Mouse (Mus musculus): ENCODE results near the gene Fanci. TPM values are rescaled to one million over a fixed set of nuclear protein-coding genes. Genes with fewer than 3 reads are reported as not detected.

Fanci gene
- polyA plus RNA-seq, 1 experiment from 2014 or later = 24.0 TPM

GRCm38 (mm10) chr7:79393924-79394323, 2.2 kb downstream of the Fanci start:
- ATAC-seq (replicated peaks; ENCODE audit: low FRiP score) = no peak
- no peak overlapping the region for H3K4me3 ChIP-seq (ENCODE audit: low read depth, low read length)
- H3K4me1 ChIP-seq (replicated peaks; ENCODE audit: control insufficient read depth, insufficient read depth, low read length) = peaks cover 2% of the 10 kb centered on the region; the same call in 1 of the 2 replicates
- H3K4me2 ChIP-seq (ENCODE audit: low read depth, low read length, severe bottlenecking) = no peak overlapping the region
- H3K27me3 ChIP-seq (ENCODE audit: control insufficient read depth, insufficient read depth, low read length) = no peaks in the 10 kb centered on the region
- H3K9ac ChIP-seq (ENCODE audit: low read length) = no peak overlapping the region
- 97% methylated on average over 7 of the region's 7 CpGs for WGBS
- H3K9me3 ChIP-seq (ENCODE audit: control insufficient read depth, low read length) = no peaks in the 10 kb centered on the region
- no peak overlapping the region for H3K27ac ChIP-seq (ENCODE audit: low read depth, low read length)
- no peaks in the 10 kb centered on the region for H3K36me3 ChIP-seq (ENCODE audit: control insufficient read depth, insufficient read depth, low read length)
- DNase-seq (ENCODE audit: low spot score) = no peak

DNA sequence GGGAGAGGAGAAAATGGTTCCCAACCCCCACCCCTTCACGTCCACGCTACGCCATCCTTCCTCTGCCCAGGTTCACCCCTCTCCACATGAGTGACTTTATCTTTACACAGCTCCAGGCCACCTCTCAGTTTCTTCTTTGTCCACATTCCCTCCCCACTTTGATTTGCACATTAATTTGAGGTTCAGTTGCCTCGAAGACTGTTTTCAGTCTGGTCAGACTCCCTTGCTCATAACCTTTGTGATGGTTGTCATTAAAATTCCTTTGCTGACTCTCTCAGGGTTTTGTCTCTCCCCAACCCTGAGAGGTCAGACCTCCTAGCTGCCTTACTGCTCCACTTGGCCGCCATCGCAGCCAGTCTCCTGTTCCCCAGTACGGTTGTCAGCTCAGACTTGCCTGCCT, 2.9 kb downstream of the Fanci start:
- DNase-seq (ENCODE audit: low spot score) = no peak
- Histone ChIP-seq H3K27ac (ENCODE audit: low read depth, low read length) (no peak overlapping the region), H3K4me1 (replicated peaks; ENCODE audit: control insufficient read depth, insufficient read depth, low read length) (peaks cover 2% of the 10 kb centered on the region; the same call in 1 of the 2 replicates), H3K36me3 (ENCODE audit: control insufficient read depth, insufficient read depth, low read length) (no peaks in the 10 kb centered on the region), H3K4me3 (ENCODE audit: low read depth, low read length) (no peak overlapping the region), H3K4me2 (ENCODE audit: low read depth, low read length, severe bottlenecking) (no peak overlapping the region), H3K27me3 (ENCODE audit: control insufficient read depth, insufficient read depth, low read length) (no peaks in the 10 kb centered on the region), H3K9me3 (ENCODE audit: control insufficient read depth, low read length) (no peaks in the 10 kb centered on the region), H3K9ac (ENCODE audit: low read length) (no peak overlapping the region)
- ATAC-seq (replicated peaks; ENCODE audit: low FRiP score) = no peak
- 70% methylated on average over 7 of the region's 7 CpGs for WGBS

GRCm38 (mm10) chr7:79395186-79395585, 3.5 kb downstream of the Fanci start:
- no peaks in the 10 kb centered on the region for H3K9me3 ChIP-seq (ENCODE audit: control insufficient read depth, low read length)
- H3K36me3 ChIP-seq (ENCODE audit: control insufficient read depth, insufficient read depth, low read length) = no peaks in the 10 kb centered on the region
- no peak for ATAC-seq (replicated peaks; ENCODE audit: low FRiP score)
- H3K4me2 ChIP-seq (ENCODE audit: low read depth, low read length, severe bottlenecking) = no peak overlapping the region
- H3K9ac ChIP-seq (ENCODE audit: low read length) = no peak overlapping the region
- 90% methylated on average over 7 of the region's 7 CpGs for whole genome bisulfite sequencing
- H3K27ac ChIP-seq (ENCODE audit: low read depth, low read length) = no peak overlapping the region
- DNase-seq (ENCODE audit: low spot score) = no peak
- H3K4me1 ChIP-seq (replicated peaks; ENCODE audit: control insufficient read depth, insufficient read depth, low read length) = peaks cover 2% of the 10 kb centered on the region; the same call in 1 of the 2 replicates
- H3K27me3 ChIP-seq (ENCODE audit: control insufficient read depth, insufficient read depth, low read length) = no peaks in the 10 kb centered on the region
- H3K4me3 ChIP-seq (ENCODE audit: low read depth, low read length) = no peak overlapping the region

- ATAC-seq (replicated peaks; ENCODE audit: low FRiP score) (no peak), DNase-seq (ENCODE audit: low spot score) (no peak)
- H3K27ac ChIP-seq (ENCODE audit: low read depth, low read length) = no peak overlapping the region
- no peak overlapping the region for H3K4me3 ChIP-seq (ENCODE audit: low read depth, low read length)
- H3K9me3 ChIP-seq (ENCODE audit: control insufficient read depth, low read length) = no peaks in the 10 kb centered on the region
- 89% methylated on average over 10 of the region's 10 CpGs for WGBS
- no peak overlapping the region for H3K9ac ChIP-seq (ENCODE audit: low read length)
- 0 out of 2 replicates have a peak, but pooled peaks cover 2% of the 10 kb centered on the region for H3K4me1 ChIP-seq (replicated peaks; ENCODE audit: control insufficient read depth, insufficient read depth, low read length)
- H3K36me3 ChIP-seq (ENCODE audit: control insufficient read depth, insufficient read depth, low read length) = no peaks in the 10 kb centered on the region
- no peaks in the 10 kb centered on the region for H3K27me3 ChIP-seq (ENCODE audit: control insufficient read depth, insufficient read depth, low read length)
- no peak overlapping the region for H3K4me2 ChIP-seq (ENCODE audit: low read depth, low read length, severe bottlenecking)
Measured at GRCm38 (mm10) chr7:79397446-79397963, 5.8 kb downstream of the Fanci start.

GRCm38 (mm10) chr7:79398426-79398825, 6.7 kb downstream of the Fanci start:
- Histone ChIP-seq H3K4me1 (replicated peaks; ENCODE audit: control insufficient read depth, insufficient read depth, low read length) (no peaks in the 10 kb centered on the region), H3K36me3 (ENCODE audit: control insufficient read depth, insufficient read depth, low read length) (no peaks in the 10 kb centered on the region), H3K27me3 (ENCODE audit: control insufficient read depth, insufficient read depth, low read length) (no peaks in the 10 kb centered on the region), H3K9ac (ENCODE audit: low read length) (no peak overlapping the region), H3K4me3 (ENCODE audit: low read depth, low read length) (no peak overlapping the region), H3K4me2 (ENCODE audit: low read depth, low read length, severe bottlenecking) (no peak overlapping the region), H3K9me3 (ENCODE audit: control insufficient read depth, low read length) (no peaks in the 10 kb centered on the region), H3K27ac (ENCODE audit: low read depth, low read length) (no peak overlapping the region)
- WGBS = 91% methylated on average over 8 of the region's 8 CpGs
- ATAC-seq (replicated peaks; ENCODE audit: low FRiP score) (no peak), DNase-seq (ENCODE audit: low spot score) (no peak)

- ATAC-seq (replicated peaks; ENCODE audit: low FRiP score) (no peak), DNase-seq (ENCODE audit: low spot score) (no peak)
- no peak overlapping the region for H3K4me2 ChIP-seq (ENCODE audit: low read depth, low read length, severe bottlenecking)
- 77% methylated on average over 12 of the region's 12 CpGs for WGBS
- H3K27ac ChIP-seq (ENCODE audit: low read depth, low read length) = no peak overlapping the region
- no peaks in the 10 kb centered on the region for H3K4me1 ChIP-seq (replicated peaks; ENCODE audit: control insufficient read depth, insufficient read depth, low read length)
- H3K9ac ChIP-seq (ENCODE audit: low read length) = no peak overlapping the region
- H3K36me3 ChIP-seq (ENCODE audit: control insufficient read depth, insufficient read depth, low read length) = no peaks in the 10 kb centered on the region
- no peaks in the 10 kb centered on the region for H3K9me3 ChIP-seq (ENCODE audit: control insufficient read depth, low read length)
- no peaks in the 10 kb centered on the region for H3K27me3 ChIP-seq (ENCODE audit: control insufficient read depth, insufficient read depth, low read length)
- no peak overlapping the region for H3K4me3 ChIP-seq (ENCODE audit: low read depth, low read length)
Measured at GRCm38 (mm10) chr7:79398971-79399370, 7.2 kb downstream of the Fanci start.

GRCm38 (mm10) chr7:79400296-79400695, 8.6 kb downstream of the Fanci start:
- no peaks in the 10 kb centered on the region for H3K9me3 ChIP-seq (ENCODE audit: control insufficient read depth, low read length)
- no peak overlapping the region for H3K27ac ChIP-seq (ENCODE audit: low read depth, low read length)
- no peak overlapping the region for H3K4me3 ChIP-seq (ENCODE audit: low read depth, low read length)
- no peak overlapping the region for H3K4me2 ChIP-seq (ENCODE audit: low read depth, low read length, severe bottlenecking)
- 88% methylated on average over 3 of the region's 3 CpGs for WGBS
- no peaks in the 10 kb centered on the region for H3K27me3 ChIP-seq (ENCODE audit: control insufficient read depth, insufficient read depth, low read length)
- no peaks in the 10 kb centered on the region for H3K4me1 ChIP-seq (replicated peaks; ENCODE audit: control insufficient read depth, insufficient read depth, low read length)
- DNase-seq (ENCODE audit: low spot score) (no peak), ATAC-seq (replicated peaks; ENCODE audit: low FRiP score) (no peak)
- no peaks in the 10 kb centered on the region for H3K36me3 ChIP-seq (ENCODE audit: control insufficient read depth, insufficient read depth, low read length)
- H3K9ac ChIP-seq (ENCODE audit: low read length) = no peak overlapping the region

GRCm38 (mm10) chr7:79414449-79415375, 23.0 kb downstream of the Fanci start:
- ATAC-seq (replicated peaks; ENCODE audit: low FRiP score) = no peak
- Histone ChIP-seq H3K9ac (ENCODE audit: low read length) (no peak overlapping the region), H3K27me3 (ENCODE audit: control insufficient read depth, insufficient read depth, low read length) (no peaks in the 10 kb centered on the region), H3K4me3 (ENCODE audit: low read depth, low read length) (no peak overlapping the region), H3K27ac (ENCODE audit: low read depth, low read length) (no peak overlapping the region), H3K9me3 (ENCODE audit: control insufficient read depth, low read length) (no peaks in the 10 kb centered on the region), H3K36me3 (ENCODE audit: control insufficient read depth, insufficient read depth, low read length) (no peaks in the 10 kb centered on the region), H3K4me2 (ENCODE audit: low read depth, low read length, severe bottlenecking) (no peak overlapping the region), H3K4me1 (replicated peaks; ENCODE audit: control insufficient read depth, insufficient read depth, low read length) (no peaks in the 10 kb centered on the region)
- WGBS = 91% methylated on average over 18 of the region's 18 CpGs
- no peak for DNase-seq (ENCODE audit: low spot score)

Data from forebrain, embryonic 11.5 days (tissue).